Mouse (Mus musculus) neutrophil, adult 83 days (primary cell): Measurements from ENCODE around the gene Zfp787. TPM values are rescaled to one million over a fixed set of nuclear protein-coding genes. Genes with fewer than 3 reads are reported as not detected.

Source experiments
- total RNA-seq, 2 experiments: library from RNA; stranded (reverse); gene quantifications; one replicate each; pipeline ENCODE4 v1.2.4; 2023

Gene Zfp787
- 10 to 100 TPM; 24.3 to 25.0 TPM for total RNA-seq

DNA sequence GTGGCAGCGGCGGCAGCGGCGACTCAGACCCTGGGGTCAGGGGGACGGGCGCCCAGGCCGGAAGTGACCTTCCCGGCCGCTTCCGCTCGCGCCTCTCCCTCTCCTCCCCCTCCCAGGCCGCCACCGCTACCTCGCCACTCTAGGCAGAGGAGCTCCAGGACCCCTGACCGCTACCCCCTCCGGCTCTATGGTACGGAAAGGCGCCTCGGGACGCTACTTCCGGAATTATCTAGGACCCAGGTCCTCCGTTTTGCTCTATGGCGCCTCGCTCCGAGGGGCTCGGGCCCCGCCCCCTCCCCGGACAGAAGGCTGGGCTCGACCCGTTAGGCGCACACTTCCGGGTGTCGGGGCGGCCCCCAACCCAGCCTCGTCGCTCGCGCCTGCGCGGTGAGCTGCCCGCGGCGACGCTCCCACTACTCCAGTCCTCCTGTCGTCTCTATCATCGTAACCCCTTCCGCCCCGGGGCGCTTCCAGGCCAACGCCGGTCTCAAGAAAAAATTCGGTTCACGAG lies at the start of gene Zfp787:
Gene Zfp787 (minus strand): TSS at position 97 of the 511 bp plus-strand sequence.

GRCm38 (mm10) chr7:6196790-6197189 lies 41.0 kb upstream of the Zfp787 start, which contains the start of gene Galp:
Gene Galp (plus strand): TSS chr7:6197090.

DNA sequence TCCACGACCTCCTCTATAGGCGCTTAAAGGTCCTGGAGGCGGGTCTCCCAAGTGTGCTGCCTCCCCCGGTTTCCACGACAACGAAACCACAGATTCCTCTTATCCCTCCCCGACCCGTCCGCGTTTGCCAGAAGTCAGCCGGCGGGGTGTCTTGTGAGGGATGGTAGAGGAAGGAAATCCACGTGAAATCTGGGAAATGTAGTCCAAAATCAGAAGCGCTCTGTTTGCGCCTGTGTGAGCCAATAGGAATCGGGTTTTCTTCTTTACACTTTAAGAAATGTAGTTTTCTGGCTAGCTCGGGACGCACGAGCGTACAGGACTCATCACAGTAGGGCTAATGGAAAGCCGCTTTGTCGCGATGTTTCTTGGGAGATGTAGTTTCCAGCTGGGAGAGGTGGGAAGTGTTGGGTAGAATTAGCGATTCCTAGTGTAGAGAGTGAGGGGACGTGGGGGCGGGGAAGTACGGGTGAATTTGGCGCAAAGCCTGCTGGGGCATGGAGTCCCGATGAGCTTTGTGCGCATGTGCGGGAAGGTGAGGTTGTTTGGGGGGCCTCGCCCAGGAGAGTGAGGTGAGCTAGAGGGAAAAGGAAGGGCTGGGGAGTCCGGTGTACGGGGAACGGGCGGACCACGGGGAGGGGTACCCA lies 16.3 kb upstream of the Zfp787 start, which contains the start of gene Zfp444:
Gene Zfp444 (plus strand): TSS at position 221 of the 644 bp plus-strand sequence.

Other genes starting within 250 kb of the Zfp787 start
- not detected for gene Vmn1r65, start 145.0 kb downstream of the Zfp787 start, total RNA-seq
- not detected for gene Nlrp4c, start 110.8 kb downstream of the Zfp787 start, total RNA-seq
- gene Zfp444, start 16.2 kb upstream of the Zfp787 start, total RNA-seq: 1 to 10 TPM; 5.3 to 8.3 TPM
- not detected for gene Galp, start 41.1 kb upstream of the Zfp787 start, total RNA-seq
- gene Zscan5b, start 66.3 kb upstream of the Zfp787 start, total RNA-seq: not detected
- not detected for gene Epp13, start 96.7 kb upstream of the Zfp787 start, total RNA-seq
- under 1 TPM; 0.40 to 0.66 TPM for gene Zfp667, start 130.6 kb upstream of the Zfp787 start, total RNA-seq
- under 1 TPM; 0.50 to 0.55 TPM for gene Zfp583, start 175.3 kb upstream of the Zfp787 start, total RNA-seq
- gene Gm3854, start 187.8 kb upstream of the Zfp787 start, total RNA-seq: not detected
- gene Zfp78, start 207.3 kb upstream of the Zfp787 start, total RNA-seq: 1 to 10 TPM in 1 of 2 experiments, under 1 TPM in 1; 0.70 to 1.2 TPM
- gene Zfp28, start 227.3 kb upstream of the Zfp787 start, total RNA-seq: 1 to 10 TPM; 1.6 to 2.5 TPM
- gene Smim17, start 242.7 kb upstream of the Zfp787 start, total RNA-seq: not detected